Mouse (Mus musculus) liver, embryonic 16.5 days (tissue): ENCODE data around the gene Pcbp1. TPM values are rescaled to one million over a fixed set of nuclear protein-coding genes. Genes with fewer than 3 reads are reported as not detected.
A peak's percentile ranks its signal among the peaks of the same experiment; 100 is the strongest.

Source experiments
- ATAC-seq: fragments of 200-750 bp; cut with Nextera tagmentation; 2 replicates; pipeline ENCODE4 v1.8.0; 2017; ENCODE audit warnings: low read depth, mild to moderate bottlenecking, moderate number of reproducible peaks, moderate library complexity
- H3K27ac ChIP-seq: fragments of 300-500 bp; sonication (generic); 2 replicates; pipeline ENCODE4 v1.5.1; 2014; ENCODE audit warnings: mild to moderate bottlenecking, low read length
- H3K27me3 ChIP-seq: fragments of 300-500 bp; sonication (generic); 2 replicates; pipeline ENCODE4 v1.6.1; 2014; ENCODE audit warnings: low read depth, low read length, mixed read lengths; ENCODE audit not compliant: control insufficient read depth, insufficient read depth
- H3K36me3 ChIP-seq: fragments of 300-500 bp; sonication (generic); 2 replicates; pipeline ENCODE4 v1.6.1; 2014; ENCODE audit warnings: mild to moderate bottlenecking; ENCODE audit not compliant: control insufficient read depth, insufficient read depth
- H3K4me1 ChIP-seq: fragments of 300-500 bp; sonication (generic); 2 replicates; pipeline ENCODE4 v1.6.1; 2014; ENCODE audit warnings: low read depth, low read length, mixed read lengths; ENCODE audit not compliant: control insufficient read depth
- H3K4me2 ChIP-seq: fragments of 300-500 bp; sonication (generic); 2 replicates; pipeline ENCODE4 v1.6.1; 2014; ENCODE audit warnings: low read depth, low read length, mixed read lengths
- H3K4me3 ChIP-seq: fragments of 300-500 bp; sonication (generic); 2 replicates; pipeline ENCODE4 v1.5.1; 2014; ENCODE audit warnings: low read depth, mild to moderate bottlenecking, low read length
- H3K9ac ChIP-seq: fragments of 300-500 bp; sonication (generic); 2 replicates; pipeline ENCODE4 v1.6.1; 2014; ENCODE audit warnings: low read depth, low read length
- H3K9me3 ChIP-seq: fragments of 300-500 bp; sonication (generic); replicated peaks from 2 replicates; pipeline ENCODE4 v1.6.1; 2016; ENCODE audit warnings: low read length; ENCODE audit not compliant: control insufficient read depth
- WGBS: fragments of 180-500 bp; shearing (Covaris S2); extraction: QIAGEN DNeasy Blood & Tissue Kit; methylation state at CpG from one replicate; pipeline ENCODE4 v1.1.7; 2014; ENCODE audit not compliant: insufficient replicate concordance; 5-methylcytosine and 5-hydroxymethylcytosine counted together
- polyA plus RNA-seq: library from polyadenylated mRNA; unstranded; fragments of >200 nt; fragmentation: Nextera tagmentation; extraction: Ambion mirVana; gene quantifications from 2 replicates; pipeline ENCODE4 v1.2.1, GENCODE M21; 2015

Gene Pcbp1
- polyA plus RNA-seq, 1 experiment from 2014 or later, result 82.3 TPM

DNA sequence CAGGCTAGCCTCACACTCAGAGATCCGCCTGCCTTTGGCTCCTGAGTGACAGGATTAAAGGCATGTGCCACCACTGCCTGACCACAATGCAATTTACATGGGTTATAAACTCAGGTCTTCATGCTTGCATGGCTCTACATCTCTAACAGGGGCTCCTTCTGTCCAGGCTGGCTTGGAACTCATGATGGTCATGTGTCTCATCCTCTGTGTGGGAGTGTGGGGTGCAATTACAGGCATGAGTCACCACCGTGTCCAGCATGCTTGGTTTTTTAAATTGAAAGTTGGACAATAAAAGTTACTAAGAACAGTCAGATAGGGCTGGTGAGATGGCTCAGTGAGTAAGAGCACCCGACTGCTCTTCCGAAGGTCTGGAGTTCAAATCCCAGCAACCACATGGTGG, 12.8 kb downstream of the Pcbp1 start:
- Histone ChIP-seq H3K4me2 (no peak overlapping the region), H3K9ac (no peak overlapping the region), H3K36me3 (no peaks in the 10 kb centered on the region), H3K27ac (no peak overlapping the region), H3K4me1 (peaks cover 15% of the 10 kb centered on the region), H3K9me3 (no peaks in the 10 kb centered on the region), H3K27me3 (no peaks in the 10 kb centered on the region), H3K4me3 (no peak overlapping the region)
- ATAC-seq, result no peak
- whole genome bisulfite sequencing, result 85% methylated on average over 4 of the region's 4 CpGs

DNA sequence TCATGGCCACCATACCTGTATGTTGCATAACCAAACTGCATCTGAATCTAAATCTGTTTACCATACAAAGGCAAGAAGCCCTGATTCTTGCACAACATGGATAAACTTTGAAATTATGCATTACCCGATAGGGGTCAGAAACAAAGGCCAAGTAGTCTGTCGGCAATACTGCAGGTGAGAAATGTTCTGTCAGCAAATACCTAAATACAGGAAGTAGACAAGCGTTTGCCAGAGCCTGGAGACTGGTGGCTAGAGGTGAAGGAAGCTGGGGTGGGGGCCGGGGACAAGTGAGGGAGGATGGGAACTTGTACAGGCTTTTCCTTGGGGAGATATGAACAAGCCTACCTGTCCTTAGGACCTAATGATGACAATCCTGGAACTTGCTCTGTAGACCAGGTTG, 15.1 kb downstream of the Pcbp1 start:
- no peaks in the 10 kb centered on the region for H3K27me3 ChIP-seq
- WGBS, result 58% methylated on average over 4 of the region's 4 CpGs
- no peak overlapping the region for H3K4me3 ChIP-seq
- H3K9ac ChIP-seq, result no peak overlapping the region
- no peak for ATAC-seq
- peaks cover 15% of the 10 kb centered on the region for H3K4me1 ChIP-seq
- no peaks in the 10 kb centered on the region for H3K9me3 ChIP-seq
- H3K4me2 ChIP-seq, result no peak overlapping the region
- H3K27ac ChIP-seq, result no peak overlapping the region
- no peaks in the 10 kb centered on the region for H3K36me3 ChIP-seq

DNA sequence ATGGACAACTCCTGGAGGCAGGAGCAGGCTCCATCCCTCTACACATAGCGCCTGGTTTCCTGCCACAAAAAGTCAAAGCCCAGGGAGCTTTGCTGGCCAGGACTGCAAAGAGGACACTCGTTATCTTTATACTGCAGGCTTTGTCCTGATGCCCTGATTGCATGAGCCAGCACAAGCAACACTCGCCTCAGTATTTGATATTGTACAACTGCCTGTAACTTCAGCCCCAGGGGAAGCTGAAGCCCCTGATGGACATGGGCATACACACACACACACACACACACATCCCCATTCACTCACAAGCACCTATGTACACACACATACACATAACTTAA, 16.3 kb downstream of the Pcbp1 start:
- peak; percentile 67 for ATAC-seq

DNA sequence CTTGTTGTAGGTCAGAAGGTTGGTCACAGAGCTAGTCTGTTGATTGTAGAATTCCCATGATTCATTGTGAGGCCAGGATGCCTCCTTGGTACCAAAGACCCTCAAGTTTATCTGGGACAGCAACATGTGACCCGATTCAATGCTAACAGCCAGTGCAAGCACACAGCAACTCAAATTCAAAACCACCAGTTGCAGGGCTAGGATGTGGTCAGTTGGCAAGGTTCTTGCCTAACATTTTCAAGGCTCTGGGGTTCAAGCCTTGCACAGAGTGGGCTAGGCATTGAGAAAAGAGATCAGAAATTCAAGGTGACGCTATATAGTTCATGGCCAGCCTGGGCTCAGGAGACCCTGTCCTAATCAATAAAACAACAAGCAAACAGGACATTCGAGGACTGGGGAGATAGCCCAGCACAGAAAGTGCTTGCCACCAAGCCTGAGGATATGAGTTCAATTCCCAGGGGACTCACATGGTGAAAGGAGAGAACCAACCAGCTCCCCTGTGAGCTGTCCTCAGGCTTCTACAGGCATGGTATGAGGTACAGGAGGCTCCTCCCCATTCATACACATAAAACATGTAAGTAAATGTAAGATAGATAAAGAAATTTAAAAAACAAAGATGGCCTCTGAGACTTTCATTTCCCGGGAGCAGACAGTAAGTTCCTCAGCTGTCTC, 16.8 kb downstream of the Pcbp1 start:
- Histone ChIP-seq H3K9ac (no peak overlapping the region), H3K27ac (no peak overlapping the region), H3K36me3 (no peaks in the 10 kb centered on the region), H3K4me1 (peaks cover 15% of the 10 kb centered on the region), H3K9me3 (no peaks in the 10 kb centered on the region), H3K27me3 (no peaks in the 10 kb centered on the region), H3K4me2 (no peak overlapping the region), H3K4me3 (no peak overlapping the region)
- no peak for ATAC-seq
- 43% methylated on average over 4 of the region's 4 CpGs for WGBS

More for the DNA sequence above, 16.3 kb downstream of the Pcbp1 start:
- Histone ChIP-seq H3K9me3 (no peaks in the 10 kb centered on the region), H3K4me2 (no peak overlapping the region), H3K4me3 (no peak overlapping the region), H3K4me1 (peaks cover 15% of the 10 kb centered on the region), H3K27ac (no peak overlapping the region), H3K36me3 (no peaks in the 10 kb centered on the region), H3K27me3 (no peaks in the 10 kb centered on the region), H3K9ac (no peak overlapping the region)
- whole genome bisulfite sequencing, result 23% methylated on average over 3 of the region's 3 CpGs

DNA sequence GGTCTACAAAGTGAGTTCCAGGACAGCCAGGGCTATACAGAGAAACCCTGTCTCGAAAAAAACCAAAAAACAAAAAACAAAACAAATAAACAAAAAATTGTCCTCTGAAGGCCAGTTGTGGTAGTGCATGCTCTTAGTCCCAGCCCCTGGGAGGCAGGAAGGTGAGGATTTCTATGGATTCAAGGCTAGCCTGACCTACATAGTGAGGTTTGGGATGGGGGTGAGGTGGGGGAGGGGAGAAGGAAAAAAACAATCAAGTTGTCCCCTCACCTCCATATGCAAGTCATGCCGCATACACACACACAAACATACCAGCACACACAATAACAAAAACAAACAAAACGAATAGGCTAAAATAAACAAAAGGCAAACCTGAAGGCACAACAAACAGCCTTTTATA, 17.4 kb downstream of the Pcbp1 start:
- no peak for ATAC-seq

DNA sequence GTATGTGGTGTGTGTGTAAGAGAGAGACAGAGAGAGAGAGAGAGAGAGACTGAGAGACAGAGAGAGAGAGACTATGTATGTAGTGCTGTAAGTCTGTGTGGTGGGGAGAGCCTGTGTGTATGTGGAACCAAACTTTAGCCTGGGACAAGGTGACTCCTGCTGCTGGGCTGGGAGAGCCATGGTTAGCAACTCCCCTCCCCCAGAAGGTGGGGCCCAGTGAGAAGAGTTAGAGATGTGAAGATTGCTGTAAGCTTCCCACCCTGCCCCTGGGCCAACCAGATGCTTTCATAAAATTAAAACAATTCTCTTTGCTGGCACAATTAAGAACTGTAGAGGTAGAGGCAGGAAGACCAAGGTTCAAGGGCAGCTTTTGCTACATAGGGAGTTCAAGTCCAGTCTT, 19.0 kb downstream of the Pcbp1 start:
- Histone ChIP-seq H3K4me2 (no peak overlapping the region), H3K4me1 (peaks cover 15% of the 10 kb centered on the region), H3K9ac (no peak overlapping the region), H3K9me3 (no peaks in the 10 kb centered on the region), H3K4me3 (no peak overlapping the region), H3K27ac (no peak overlapping the region), H3K27me3 (no peaks in the 10 kb centered on the region), H3K36me3 (no peaks in the 10 kb centered on the region)
- no peak for ATAC-seq

More for the DNA sequence above, 17.4 kb downstream of the Pcbp1 start:
- Histone ChIP-seq H3K4me3 (no peak overlapping the region), H3K4me2 (no peak overlapping the region), H3K9me3 (no peaks in the 10 kb centered on the region), H3K27me3 (no peaks in the 10 kb centered on the region), H3K27ac (no peak overlapping the region), H3K36me3 (no peaks in the 10 kb centered on the region), H3K9ac (no peak overlapping the region), H3K4me1 (peaks cover 15% of the 10 kb centered on the region)
- 63% methylated on average over 3 of the region's 3 CpGs for WGBS

DNA sequence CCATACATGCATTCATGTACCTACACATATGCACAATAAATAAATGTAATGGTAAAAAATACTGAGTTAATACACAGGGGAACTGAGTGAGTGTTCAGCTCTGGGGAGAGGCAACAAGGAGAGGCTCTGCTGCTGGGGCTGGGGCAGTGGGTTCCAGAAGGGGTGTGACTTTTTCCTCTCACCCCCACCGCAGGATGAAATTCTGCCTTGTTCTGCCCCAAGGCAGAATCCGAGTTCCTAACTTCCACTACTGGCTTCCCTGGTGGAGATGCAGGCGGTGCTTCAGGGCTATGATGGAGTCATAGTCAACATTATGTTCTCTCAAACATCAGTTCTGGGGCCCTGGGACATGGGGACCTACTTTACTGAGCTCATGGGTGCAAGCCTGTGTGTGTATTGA, 19.8 kb downstream of the Pcbp1 start:
- no peaks in the 10 kb centered on the region for H3K9me3 ChIP-seq
- H3K9ac ChIP-seq, result no peak overlapping the region
- H3K4me2 ChIP-seq, result no peak overlapping the region
- ATAC-seq, result no peak
- 68% methylated on average over 3 of the region's 3 CpGs for WGBS
- H3K27me3 ChIP-seq, result no peaks in the 10 kb centered on the region
- peaks cover 15% of the 10 kb centered on the region for H3K4me1 ChIP-seq
- no peak overlapping the region for H3K4me3 ChIP-seq
- H3K36me3 ChIP-seq, result no peaks in the 10 kb centered on the region
- H3K27ac ChIP-seq, result no peak overlapping the region

DNA sequence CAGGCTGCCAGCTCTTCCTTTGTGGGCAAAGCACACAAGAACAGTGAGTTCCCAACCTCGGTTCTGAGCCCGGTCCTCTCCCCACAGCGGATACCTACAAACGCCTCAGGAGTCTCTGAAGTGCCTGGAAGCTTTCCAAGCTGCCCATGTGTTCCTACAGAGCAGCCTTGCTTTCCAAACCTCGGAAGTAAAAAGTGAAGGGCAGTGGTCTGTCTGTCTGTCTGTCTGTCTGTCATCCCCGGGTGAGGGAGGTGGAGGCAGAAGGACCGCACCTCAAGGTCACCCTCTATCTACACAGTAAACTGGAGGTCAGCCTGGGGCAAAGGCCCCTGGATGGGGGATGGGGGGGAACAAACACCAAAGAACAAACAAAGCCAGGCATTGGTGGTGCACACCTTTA, 20.4 kb downstream of the Pcbp1 start:
- ATAC-seq, result no peak
- 55% methylated on average over 7 of the region's 7 CpGs for WGBS
- no peaks in the 10 kb centered on the region for H3K27me3 ChIP-seq
- H3K27ac ChIP-seq, result no peak overlapping the region
- H3K9ac ChIP-seq, result no peak overlapping the region
- H3K4me2 ChIP-seq, result no peak overlapping the region
- H3K4me3 ChIP-seq, result no peak overlapping the region
- H3K36me3 ChIP-seq, result no peaks in the 10 kb centered on the region
- H3K4me1 ChIP-seq, result peaks cover 12% of the 10 kb centered on the region
- no peaks in the 10 kb centered on the region for H3K9me3 ChIP-seq

DNA sequence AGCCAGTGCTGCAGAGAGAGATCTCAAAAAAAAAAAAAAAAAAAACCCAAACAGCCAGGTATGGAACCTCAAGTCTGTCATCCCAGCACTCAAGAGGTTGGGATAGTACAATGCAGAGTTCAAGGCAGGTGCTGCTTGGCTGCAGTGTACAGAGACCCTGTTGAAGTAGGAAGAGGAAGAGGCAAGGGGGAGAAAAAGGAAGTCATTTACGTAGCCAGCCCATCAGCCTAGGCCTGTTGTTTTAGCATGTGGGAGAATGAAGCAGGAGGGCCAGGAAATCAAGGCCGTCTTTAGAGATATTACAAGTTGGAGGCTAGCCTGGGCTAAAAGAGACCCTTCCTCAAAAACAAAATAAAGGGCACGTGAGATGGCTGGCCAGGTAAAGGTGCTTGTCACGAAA, 22.6 kb downstream of the Pcbp1 start:
- H3K4me3 ChIP-seq, result no peak overlapping the region
- H3K36me3 ChIP-seq, result no peaks in the 10 kb centered on the region
- H3K27me3 ChIP-seq, result no peaks in the 10 kb centered on the region
- H3K9me3 ChIP-seq, result no peaks in the 10 kb centered on the region
- no peak for ATAC-seq
- no peak overlapping the region for H3K27ac ChIP-seq
- WGBS, result 58% methylated on average over 4 of the region's 4 CpGs
- no peaks in the 10 kb centered on the region; the same call in 1 of the 2 replicates for H3K4me1 ChIP-seq
- no peak overlapping the region for H3K4me2 ChIP-seq
- H3K9ac ChIP-seq, result no peak overlapping the region
